Mouse (Mus musculus) myocyte (in vitro differentiated cells): ENCODE data around the gene Tnip1.

Experiments
- CEBPB ChIP-seq: IDR thresholded peaks from 2 replicates; pipeline ENCODE4 v1.6.1; 2011; ENCODE audit warnings: mild to moderate bottlenecking, moderate library complexity; ENCODE audit not compliant: poor library complexity, insufficient read depth, severe bottlenecking
- MAX ChIP-seq: IDR thresholded peaks from one replicate; pipeline ENCODE4 v1.6.1; 2011; ENCODE audit warnings: low read depth, mild to moderate bottlenecking, control low read depth
- MYOG ChIP-seq, 3 experiments: IDR thresholded peaks; one replicate each; pipeline ENCODE4 v1.6.1; 2011; ENCODE audit warnings: control low read depth in 2 of 3, low read depth in 2 of 3, mild to moderate bottlenecking in 2 of 3; ENCODE audit not compliant: insufficient read length in 2 of 3, control insufficient read depth in 1 of 3, insufficient read depth in 1 of 3
- POLR2A ChIP-seq: IDR thresholded peaks from one replicate; pipeline ENCODE4 v1.6.1; 2011; ENCODE audit warnings: low read depth, mild to moderate bottlenecking, control low read depth, moderate library complexity; ENCODE audit not compliant: insufficient read length
- POLR2AphosphoS2 ChIP-seq: IDR thresholded peaks from one replicate; pipeline ENCODE4 v1.6.1; 2011; ENCODE audit warnings: low read depth, control low read depth; ENCODE audit not compliant: insufficient read length
- TCF12 ChIP-seq: IDR thresholded peaks from one replicate; pipeline ENCODE4 v1.6.1; 2011; ENCODE audit warnings: mild to moderate bottlenecking, control low read depth; ENCODE audit not compliant: poor library complexity, insufficient read depth, severe bottlenecking
- TCF3 ChIP-seq: IDR thresholded peaks from one replicate; pipeline ENCODE4 v1.6.1; 2011; ENCODE audit warnings: low read depth, control low read depth; ENCODE audit not compliant: insufficient read length
- USF1 ChIP-seq: IDR thresholded peaks from one replicate; pipeline ENCODE4 v1.6.1; 2011; ENCODE audit warnings: low read depth, mild to moderate bottlenecking, control low read depth, moderate library complexity

DNA sequence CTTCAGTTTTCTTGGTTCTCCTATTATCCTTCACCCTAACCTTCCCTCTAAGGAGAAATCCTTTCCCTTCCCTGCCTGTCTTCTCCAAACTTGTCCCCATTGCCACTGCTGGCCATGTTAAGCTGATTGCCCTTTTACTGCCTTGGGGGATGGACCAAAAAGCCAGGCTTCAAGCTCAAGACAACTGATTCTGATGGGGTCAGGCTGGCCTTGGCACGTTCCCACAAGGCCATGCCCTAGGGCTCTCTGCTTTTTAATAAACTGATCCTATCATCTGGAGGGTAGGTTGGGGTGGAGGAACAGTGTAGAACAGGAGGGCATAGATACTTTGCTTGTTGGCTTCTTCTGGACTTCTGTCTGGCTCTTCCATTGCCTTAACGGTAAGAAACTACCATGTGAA lies 77.3 kb downstream of the Tnip1 start:
- TF ChIP-seq POLR2AphosphoS2 (no peak), POLR2A (no peak), MYOG (IDR thresholded peaks at IDR 0.05; ENCODE audit: control insufficient read depth in 1 of 3, insufficient read depth in 1 of 3, insufficient read length in 2 of 3, low read depth in 2 of 3) (no peak), TCF12 (no peak), USF1 (no peak), CEBPB (no peak), MAX (no peak), TCF3 (no peak)
